Mouse (Mus musculus) kidney, adult 2 months (tissue): ENCODE measurements around the gene Lrrc51.
"Not testable (repeated sequence)": the region's sequence is repeated elsewhere in the genome, so short reads cannot be mapped to it uniquely, and the experiment has no call there.

ENCODE experiments used
- CTCF ChIP-seq: fragments of 200-500 bp; conservative IDR thresholded peaks from 2 replicates; pipeline ENCODE4 v1.5.1; 2011; ENCODE audit warnings: low read depth, mild to moderate bottlenecking, control low read depth, low read length, moderate library complexity, mixed read lengths; ENCODE audit not compliant: insufficient read depth, insufficient read length
- POLR2A ChIP-seq: fragments of 200-500 bp; IDR thresholded peaks from one replicate; pipeline ENCODE4 v1.6.1; 2011; ENCODE audit warnings: low read depth, low read length, control low read depth

DNA sequence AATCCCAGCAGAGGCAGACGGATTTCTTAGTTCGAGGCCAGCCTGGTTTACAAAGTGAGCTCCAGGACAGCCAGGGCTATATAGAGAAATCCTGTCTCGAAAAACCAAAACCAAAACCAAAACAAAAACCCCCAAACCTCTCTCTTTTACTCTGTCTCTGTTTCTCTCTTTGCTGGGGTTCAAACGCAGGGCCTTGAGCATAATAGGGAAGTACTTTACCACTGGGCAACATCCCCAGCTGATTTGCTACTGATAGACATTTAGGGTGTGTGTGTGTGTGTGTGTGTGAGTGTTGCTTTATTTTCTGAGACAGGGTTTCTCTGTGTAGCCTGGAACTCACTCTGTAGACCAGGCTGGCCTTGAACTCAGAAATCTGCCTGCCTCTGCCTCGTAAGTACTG lies 15.3 kb upstream of the Lrrc51 start:
- TF ChIP-seq POLR2A, CTCF: not testable (repeated sequence)
